Mouse (Mus musculus): Measurements from ENCODE around the gene Vamp1.

- TF ChIP-seq CTCF (conservative IDR thresholded peaks at IDR 0.05 in 1 of 2, IDR thresholded peaks at IDR 0.05 in 1 of 2; ENCODE audit: low read depth in 2 of 2, low read length in 2 of 2) (no peak), POLR2A (IDR thresholded peaks at IDR 0.05; ENCODE audit: low read depth, low read length) (no peak), MAX (IDR thresholded peaks at IDR 0.05; ENCODE audit: low read length) (no peak), NRF1 (IDR thresholded peaks at IDR 0.05; ENCODE audit: low read depth, low read length) (no peak), BHLHE40 (IDR thresholded peaks at IDR 0.05; ENCODE audit: low read depth, low read length) (no peak), IRF4 (IDR thresholded peaks at IDR 0.05; ENCODE audit: low read depth, low read length) (no peak), MYC (IDR thresholded peaks at IDR 0.05; ENCODE audit: low read depth, low read length) (no peak), RAD21 (IDR thresholded peaks at IDR 0.05; ENCODE audit: low read depth, low read length) (no peak), KAT2A (IDR thresholded peaks at IDR 0.05; ENCODE audit: insufficient replicate concordance, low read length) (no peak), ZKSCAN1 (IDR thresholded peaks at IDR 0.05; ENCODE audit: borderline replicate concordance, low read depth, low read length) (no peak)
Observed at GRCm38 (mm10) chr6:125239547-125239946, 24.2 kb downstream of the Vamp1 start.

Measured in CH12.LX (cell line).